Mouse (Mus musculus): ENCODE measurements at regions not wholly inside any gene's neighbourhood (a gene's known extent, or its start where the extent isn't known, plus 50 kb on each side); places are given as distances from the start of the nearest gene placed in this dataset.

DNA sequence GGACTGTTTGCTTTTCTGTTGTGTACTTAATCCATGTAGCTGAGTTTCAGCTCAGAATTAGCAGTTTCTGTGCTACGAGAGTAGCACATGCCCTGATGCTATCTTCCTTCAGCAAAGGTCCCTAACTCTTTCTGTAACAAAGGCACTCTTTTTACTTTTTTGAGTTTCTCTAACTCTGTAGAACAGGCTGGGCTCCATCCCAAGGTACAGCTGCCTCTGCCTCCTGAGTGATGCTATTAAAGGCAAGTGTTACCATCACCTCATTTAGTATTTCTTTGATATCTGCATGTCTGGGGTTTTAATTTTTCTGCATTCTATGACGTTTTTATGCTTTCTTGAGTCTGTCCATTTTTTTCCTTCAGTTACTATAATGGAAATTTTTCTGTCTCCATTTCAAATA, 853.9 kb downstream of the Edem1 start:
- DNase-seq (ENCODE audit: low spot score in 2 of 2) = peak in 1 of 2 experiments; percentile 14

DNA sequence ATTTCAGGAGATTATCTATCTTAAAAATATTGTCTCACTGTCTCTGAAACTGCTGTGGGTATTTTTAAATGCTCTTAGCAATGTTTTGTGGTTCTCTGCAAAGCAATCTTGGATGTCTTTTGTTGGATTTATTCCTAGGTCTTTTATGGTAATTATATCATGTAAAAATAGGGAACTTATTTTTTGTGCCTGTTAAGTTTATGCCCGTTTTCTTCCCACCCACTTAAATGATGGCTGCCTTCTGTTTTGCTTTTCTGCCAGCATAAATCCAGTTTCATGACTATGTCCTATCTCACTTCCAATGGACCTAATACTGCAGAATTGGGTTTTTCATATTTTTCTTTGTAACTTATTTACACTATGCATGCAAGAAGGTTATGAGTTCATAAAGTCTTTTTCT, 901.6 kb downstream of the Edem1 start:
- peak in 1 of 2 experiments; percentile 71 for DNase-seq (ENCODE audit: low spot score in 2 of 2)

DNA sequence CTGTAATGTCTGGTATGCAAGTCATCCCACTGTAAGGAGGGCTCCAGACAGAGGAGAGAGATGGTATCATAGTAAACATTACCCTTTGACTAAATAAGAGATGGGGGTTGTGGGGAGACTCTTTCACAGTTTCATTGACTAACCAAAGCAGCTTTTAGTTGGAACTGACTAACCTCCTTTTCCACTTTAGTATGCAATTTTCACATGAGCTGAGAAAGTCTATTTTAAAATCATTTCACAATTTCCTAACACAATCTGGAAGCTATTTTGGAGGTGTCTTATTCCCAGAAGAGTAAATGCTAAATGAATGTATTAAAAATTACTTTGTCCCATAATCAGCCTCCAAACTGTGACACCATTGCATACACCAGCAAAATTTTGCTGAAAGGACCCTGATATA, 904.7 kb upstream of the Grm7 start:
- no peak for DNase-seq (ENCODE audit: low spot score in 2 of 2)
